Mouse (Mus musculus): ENCODE data around the gene Gpr160.
"Not testable (repeated sequence)": the region's sequence is repeated elsewhere in the genome, so short reads cannot be mapped to it uniquely, and the experiment has no call there.

Gpr160 gene

DNA sequence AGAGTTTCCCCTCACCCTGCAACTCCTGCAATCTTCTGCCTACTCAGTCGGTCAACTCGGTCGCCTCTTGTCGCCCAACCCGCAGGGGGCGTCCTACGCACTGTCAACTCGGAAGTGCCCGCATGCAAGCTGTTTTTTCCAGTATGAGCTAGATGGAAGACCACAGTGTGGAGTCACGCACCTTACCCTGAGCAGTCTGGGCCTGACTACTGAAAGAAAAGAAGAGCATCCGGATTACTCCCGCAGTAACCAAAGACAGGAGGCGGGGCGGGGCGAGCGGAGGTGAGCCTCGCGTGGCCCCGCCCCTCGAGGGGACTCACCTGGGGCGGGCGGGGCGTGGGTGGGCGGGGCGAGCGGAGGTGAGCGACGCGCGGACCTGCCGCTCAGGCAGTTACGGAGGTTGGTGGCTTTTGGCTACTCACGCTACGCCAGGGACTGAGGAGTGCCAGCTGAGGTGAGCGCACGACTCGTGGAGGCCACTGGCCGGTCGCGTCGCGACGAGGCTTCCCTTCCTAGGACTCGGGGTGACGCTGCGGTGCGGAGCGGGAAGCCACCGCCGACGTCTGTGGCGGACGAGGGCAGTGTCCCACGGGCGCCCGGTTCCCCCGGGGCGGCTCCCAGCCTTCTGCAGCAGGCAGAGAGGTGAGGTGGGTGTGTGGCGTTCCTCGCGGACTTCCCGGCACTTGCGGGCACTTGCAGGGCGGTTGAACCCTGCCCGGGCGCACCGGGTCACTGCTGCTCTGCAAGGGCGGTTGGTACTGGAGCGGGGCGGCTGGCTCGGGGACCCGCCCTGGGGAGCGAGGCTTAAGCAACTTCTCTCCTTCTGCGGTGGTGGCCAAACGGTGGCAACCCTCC is at the start of gene Gpr160:
Gene Gpr160, plus strand, starts transcription at position 347 of the 855 bp plus-strand sequence.
- ATAC-seq (ENCODE audit: insufficient number of reproducible peaks, low FRiP score, low TSS enrichment), result peak; percentile 76

DNA sequence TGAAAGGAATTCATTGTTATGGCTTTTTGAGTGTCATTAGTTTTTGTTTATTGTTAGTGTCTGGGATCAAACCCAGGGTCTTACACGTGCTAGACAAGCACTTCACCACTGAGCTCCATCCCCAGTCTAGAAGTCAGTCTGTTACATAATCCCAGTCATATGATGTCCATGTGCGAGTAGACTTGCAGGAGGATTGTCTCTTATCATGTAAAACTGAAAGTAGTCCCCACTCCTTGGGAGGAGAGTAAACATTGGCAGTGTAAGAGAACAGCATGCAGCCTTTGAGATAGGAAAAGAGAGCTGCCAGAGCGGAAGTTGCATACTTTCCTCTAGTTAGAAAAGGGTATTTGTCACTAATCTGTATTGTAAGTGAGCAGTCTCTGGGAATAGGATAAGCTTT is 42.9 kb upstream of the Gpr160 start:
- no peak for ATAC-seq (ENCODE audit: insufficient number of reproducible peaks, low FRiP score, low TSS enrichment)

DNA sequence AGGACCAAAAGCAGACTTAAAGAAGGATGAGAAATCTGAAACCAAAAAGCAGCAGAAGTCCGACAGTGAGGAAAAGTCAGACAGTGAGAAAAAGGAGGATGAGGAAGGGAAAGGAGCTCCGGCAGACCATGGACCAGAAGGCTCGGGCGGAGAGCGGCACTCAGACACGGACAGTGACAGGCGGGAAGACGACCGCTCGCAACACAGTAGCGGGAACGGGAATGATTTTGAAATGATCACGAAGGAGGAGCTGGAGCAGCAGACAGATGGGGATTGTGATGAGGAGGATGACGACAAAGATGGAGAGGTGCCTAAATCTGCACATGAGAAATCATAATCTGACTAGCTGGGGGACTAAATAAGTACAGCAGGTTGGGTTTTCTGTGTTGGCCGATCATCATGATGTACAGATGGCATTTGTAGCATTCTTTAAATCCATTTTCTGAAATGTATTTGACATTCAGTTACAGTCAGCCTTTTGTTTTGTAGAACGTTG is 37.1 kb upstream of the Gpr160 start:
- ATAC-seq (ENCODE audit: insufficient number of reproducible peaks, low FRiP score, low TSS enrichment), result no peak

DNA sequence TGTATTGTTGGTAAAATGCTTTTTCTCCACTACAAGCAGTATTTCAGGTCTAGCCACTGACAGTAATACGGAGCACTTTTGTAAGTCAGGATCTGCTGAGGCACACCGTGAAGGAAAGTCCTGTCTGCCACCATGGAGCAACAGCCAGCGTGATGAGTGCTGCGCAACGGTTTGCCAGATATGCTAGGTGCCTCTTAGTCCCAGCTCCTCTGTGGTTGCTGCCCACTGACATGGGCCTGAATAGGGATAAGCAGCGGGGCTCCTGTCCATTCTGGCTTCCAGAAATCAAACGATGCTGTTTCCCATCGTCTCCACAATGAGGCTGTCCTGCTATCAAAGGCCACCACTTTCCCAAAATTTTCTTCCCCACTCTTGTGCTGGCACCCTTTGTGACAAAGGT is 33.6 kb upstream of the Gpr160 start:
- ATAC-seq (ENCODE audit: insufficient number of reproducible peaks, low FRiP score, low TSS enrichment), result no peak

DNA sequence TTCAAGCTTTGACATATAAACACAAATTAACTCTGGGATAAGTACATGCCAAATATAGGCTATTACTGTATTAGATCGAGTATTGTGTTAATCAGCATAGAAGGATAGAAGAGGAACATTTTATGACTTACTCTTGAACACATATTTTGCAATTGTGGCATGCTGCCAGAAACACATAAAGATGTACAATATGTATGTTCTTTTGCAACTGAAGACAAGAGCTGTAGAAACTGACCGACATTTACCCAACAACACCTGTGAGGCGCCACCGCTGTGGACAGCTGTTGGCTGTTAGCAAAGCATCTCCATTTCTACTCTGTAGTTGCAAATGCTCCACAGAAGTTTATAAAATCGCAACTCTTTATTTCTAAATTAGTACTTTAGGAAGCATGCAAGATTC is 29.7 kb upstream of the Gpr160 start:
- ATAC-seq (ENCODE audit: insufficient number of reproducible peaks, low FRiP score, low TSS enrichment), result no peak

DNA sequence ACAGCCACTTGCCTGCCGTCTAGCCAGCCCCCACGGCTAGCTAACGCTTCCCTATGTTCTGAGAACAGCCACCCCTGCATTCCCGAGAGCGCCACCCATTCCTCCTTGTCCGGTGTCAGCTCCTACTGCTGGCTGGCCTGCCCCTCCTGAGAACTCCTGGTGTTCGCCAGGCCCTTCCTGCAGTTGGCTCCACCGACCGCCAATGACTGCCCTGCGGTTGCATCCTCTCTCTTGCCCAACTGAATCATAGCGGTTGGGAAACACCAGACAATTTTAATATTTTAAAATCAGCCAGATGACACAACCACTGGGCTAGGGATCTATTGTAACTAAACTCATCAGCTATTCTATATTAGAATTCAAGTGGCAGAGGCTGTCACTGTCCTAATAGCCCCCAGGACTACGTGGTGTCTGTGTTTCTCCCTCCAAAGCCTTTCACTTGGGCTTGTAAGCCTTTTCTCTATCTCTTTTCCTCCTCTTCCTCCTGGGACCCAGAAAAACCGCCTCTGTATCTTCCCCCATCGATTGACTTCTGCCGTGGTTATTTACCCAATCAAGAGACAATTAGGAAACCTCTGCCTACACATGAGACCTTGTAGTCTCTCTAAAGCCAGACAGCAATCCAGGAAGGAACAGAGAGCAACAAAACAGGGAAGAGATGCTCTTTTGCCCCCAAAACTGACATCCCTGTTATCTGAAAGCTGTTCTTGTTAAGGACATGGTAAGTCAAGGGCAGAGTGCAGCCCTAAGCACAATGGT is 23.7 kb upstream of the Gpr160 start:
- no peak for ATAC-seq (ENCODE audit: insufficient number of reproducible peaks, low FRiP score, low TSS enrichment)

DNA sequence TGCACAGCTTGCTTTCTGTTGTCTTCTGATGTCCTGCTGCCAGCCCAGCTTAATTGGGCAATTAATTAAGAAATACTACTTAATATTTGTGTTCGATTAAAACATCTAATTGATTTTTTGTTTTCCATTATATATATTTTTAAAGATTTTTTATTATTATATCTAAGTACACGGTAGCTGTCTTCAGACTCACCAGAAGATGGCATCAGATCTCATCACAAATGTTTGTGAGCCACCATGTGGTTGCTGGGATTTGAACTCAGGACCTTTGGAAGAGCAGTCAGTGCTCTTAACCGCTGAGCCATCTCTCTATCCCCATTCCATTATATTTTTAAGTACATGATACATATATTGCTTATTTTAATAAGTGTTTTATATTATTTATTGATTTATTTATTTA is 22.5 kb upstream of the Gpr160 start:
- ATAC-seq (ENCODE audit: insufficient number of reproducible peaks, low FRiP score, low TSS enrichment), result no peak

DNA sequence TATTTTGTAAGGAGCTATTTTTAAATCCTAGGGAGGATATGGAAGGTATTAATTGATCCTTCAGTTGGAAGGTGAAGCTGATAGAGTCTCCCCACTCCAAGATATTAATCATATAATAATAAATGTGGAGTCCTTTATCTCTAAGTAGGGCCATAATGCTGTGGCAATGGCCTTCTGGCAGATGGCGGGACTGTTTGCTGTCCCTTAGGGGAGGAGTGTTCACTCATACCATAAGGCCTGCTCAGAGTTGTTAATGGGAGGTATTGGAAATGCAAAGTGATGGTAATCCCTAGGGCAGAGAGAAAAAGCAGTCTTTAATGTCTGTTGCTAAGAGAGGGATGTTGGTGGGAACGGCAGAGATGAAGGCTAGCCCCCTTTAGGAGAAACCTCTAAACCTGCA is 10.0 kb upstream of the Gpr160 start:
- no peak for ATAC-seq (ENCODE audit: insufficient number of reproducible peaks, low FRiP score, low TSS enrichment)

DNA sequence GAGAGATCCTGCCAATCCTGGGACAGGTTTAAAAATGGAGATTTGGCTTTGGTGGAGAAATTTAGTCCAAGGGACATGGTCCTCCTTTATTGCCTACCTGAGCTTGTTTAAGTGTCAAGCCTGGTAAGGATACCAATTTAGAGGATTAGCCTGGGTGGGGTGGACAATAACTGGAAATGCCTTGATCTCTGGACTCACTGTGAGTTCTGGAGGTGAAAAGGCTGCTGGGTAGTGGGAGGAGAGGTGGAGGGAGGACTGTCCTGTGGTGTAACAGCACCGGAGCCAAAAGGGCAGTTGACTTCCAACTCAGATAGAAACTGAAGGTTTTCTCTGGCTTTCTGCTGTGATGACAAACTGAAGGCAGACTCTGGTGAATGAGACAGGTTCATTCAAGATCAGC is 8.3 kb upstream of the Gpr160 start:
- ATAC-seq (ENCODE audit: insufficient number of reproducible peaks, low FRiP score, low TSS enrichment), result no peak

DNA sequence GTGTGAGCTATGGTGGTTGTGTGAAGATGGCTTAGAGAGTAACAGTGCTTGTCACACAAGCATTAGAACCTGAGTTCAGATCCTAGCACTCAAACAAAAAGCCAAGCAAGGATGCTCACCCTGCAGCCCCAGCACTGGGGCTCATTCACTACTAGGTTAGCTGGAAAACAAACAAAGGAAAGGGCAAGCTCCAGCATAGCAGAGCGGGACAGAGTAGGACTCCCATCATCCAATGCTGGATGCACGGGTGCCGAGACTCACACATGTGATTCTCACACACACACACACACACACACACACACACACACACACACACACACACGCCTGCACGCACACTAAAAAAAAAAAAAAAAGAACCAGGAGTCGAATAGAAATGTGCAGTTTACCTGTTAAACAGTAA is 4.3 kb upstream of the Gpr160 start:
- ATAC-seq (ENCODE audit: insufficient number of reproducible peaks, low FRiP score, low TSS enrichment), result no peak

DNA sequence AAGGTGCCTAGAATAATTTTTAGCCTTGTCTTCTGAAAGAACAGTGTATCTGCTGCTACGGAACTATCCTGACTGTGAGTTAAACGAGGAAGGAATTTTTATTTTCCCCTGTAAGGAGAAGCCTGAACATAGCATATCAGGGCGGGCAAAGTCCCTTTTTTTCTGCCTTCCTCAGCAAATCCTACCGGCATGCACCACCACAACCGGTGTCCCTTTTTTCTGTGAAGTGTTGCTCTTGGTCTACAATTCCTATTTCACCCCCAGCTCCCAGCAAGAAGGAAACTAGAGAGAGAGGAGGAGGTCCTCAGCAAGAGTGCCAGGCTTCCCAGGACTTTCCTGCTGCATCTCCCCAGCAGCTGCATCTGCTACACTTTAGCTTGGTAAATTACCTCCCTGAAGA is 2.2 kb upstream of the Gpr160 start:
- no peak for ATAC-seq (ENCODE audit: insufficient number of reproducible peaks, low FRiP score, low TSS enrichment)

DNA sequence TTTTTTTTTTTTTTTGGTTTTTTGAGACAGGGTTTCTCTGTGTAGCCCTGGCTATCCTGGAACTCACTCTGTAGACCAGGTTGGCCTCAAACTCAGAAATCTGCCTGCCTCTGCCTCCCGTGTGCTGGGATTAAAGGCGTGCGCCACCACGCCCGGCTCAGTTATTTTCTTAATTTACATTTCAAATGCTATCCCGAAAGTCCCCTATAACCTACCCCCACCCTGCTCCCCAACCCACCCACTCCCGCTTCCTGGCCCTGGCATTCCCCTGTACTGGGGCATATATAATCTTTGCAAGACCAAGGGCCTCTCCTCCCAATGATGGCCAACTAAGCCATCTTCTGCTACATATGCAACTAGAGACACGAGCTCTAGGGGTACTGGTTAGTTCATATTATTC is 3.8 kb downstream of the Gpr160 start:
- not testable (repeated sequence) for ATAC-seq (ENCODE audit: insufficient number of reproducible peaks, low FRiP score, low TSS enrichment)

DNA sequence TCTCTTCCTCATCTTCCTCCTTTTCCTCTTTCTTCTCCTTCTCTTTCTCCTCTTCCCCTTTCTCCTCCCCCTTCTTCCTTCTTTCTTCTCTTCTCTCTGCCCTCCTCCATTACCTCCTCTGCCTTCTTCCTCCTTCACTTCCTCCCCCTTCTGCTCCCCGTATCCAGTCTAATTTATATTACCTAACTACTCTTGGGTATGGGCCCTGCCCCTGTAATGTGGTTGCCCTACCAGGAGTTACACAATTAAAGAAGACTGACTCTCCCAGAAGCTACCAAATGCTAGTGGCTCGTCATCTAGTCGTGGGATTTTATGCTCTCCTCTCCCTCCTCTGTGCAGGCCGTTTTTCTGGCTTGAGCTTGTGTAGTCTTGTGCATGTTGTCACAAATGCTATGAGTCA is 5.0 kb downstream of the Gpr160 start:
- no peak for ATAC-seq (ENCODE audit: insufficient number of reproducible peaks, low FRiP score, low TSS enrichment)

DNA sequence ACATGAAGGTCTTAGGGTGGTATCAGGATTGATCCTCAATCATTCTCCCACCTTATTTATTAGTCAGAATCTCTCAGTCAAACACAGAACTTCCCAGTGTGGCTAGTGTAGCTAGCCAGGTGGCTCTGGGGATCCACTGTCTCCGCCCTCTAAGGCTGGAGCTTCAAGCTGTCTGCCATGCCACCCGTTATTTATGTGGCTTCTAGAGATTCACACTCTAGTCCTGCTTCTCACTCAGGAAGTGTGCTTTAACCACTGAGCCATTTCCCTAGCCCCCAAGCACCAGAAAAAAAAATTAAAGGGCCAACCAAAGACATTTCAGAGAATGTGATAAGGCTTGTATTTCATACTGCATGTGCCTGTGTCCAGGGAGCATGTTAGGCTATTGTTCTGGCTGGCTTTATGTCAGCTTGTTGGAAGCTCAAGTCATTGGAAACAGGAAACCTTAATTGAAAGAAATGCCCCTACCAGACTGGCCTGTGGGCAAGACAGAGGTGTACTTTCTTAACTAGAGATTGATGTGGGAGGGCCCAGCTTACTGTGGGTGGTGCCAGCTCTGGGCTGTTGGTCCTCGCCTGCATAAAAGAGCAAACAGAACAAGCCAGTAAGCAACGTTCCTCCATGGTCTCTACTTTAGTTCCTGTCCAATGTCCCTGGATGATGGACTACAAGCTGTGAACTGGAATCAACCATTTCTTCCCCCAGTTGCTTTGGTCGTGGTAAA is 8.1 kb downstream of the Gpr160 start:
- no peak for ATAC-seq (ENCODE audit: insufficient number of reproducible peaks, low FRiP score, low TSS enrichment)

DNA sequence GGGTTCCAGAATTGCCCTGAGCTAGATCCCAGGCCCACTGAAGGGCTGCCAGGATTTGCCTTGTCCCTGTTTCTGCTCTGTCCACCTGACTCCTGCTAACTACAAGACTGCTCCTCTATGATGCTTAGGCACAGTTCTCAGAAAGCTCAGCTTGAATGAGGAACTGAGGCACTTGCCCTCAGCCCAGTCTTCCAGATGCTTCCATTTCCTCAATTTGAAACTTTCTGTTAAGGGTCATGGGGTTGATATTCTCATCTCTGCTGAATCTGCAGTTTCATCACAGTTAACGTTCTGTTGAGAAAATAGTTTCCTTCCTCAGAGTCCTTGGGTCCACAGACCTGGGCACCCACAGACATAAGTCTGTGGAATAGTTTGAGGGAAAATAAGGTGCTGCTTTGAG is 8.9 kb downstream of the Gpr160 start:
- ATAC-seq (ENCODE audit: insufficient number of reproducible peaks, low FRiP score, low TSS enrichment), result no peak

DNA sequence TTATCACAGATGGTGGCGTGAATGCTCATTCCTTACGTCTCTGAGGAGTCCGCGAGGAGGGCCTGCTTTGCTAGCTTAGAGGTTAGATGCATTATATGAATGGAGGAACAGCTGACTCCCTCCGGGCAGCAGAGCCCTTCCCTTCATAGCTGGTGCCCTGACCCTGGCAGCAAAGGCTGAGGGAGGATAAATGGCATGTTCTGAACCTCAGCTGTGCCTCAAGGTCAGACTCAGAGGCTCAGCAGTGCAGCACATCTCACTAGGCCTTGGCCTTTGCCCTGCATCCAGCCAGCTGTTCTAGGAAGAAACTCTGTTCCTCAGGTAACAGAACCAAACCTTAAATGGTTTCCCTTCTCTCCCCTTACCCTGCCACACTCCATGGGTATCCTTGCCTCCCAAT is 12.4 kb downstream of the Gpr160 start:
- no peak for ATAC-seq (ENCODE audit: insufficient number of reproducible peaks, low FRiP score, low TSS enrichment)

DNA sequence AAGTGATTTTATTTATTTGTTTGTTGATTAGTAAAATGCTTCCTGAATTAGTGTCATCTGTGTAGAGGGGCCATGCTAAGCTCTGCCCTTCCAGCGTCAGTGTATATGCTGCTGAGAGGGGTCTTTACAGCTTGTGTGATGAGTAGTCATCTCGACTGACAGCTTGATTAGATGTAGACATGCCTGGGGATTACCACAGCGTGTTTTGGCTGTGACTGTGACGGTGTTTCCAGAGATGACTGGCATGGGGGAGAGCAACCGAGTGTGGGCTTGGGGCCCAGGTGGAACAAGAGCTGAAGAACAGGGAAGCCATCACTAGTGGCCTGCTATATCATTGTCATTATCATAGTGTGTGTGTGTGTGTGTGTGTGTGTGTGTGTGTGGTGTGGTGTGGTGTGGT is 12.9 kb downstream of the Gpr160 start:
- ATAC-seq (ENCODE audit: insufficient number of reproducible peaks, low FRiP score, low TSS enrichment), result no peak

DNA sequence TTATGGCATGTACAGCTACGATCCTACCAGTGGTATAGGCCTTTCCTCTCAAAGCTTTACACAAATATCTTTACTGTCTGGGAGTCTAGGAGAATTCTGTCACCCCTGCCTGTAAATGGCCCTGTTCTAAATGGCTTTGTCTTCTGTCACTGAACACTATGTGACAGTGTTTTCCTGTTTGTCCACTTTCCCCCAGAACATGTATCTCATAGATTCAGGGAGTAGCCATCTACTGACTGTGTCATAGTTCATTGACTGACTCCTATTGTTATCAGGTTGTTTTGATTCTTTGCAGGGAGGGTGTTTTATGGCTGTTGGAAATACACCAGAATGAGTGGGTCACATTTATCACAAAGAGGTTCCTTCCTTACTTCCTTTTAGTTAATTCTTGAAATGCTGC is 14.2 kb downstream of the Gpr160 start:
- no peak for ATAC-seq (ENCODE audit: insufficient number of reproducible peaks, low FRiP score, low TSS enrichment)

DNA sequence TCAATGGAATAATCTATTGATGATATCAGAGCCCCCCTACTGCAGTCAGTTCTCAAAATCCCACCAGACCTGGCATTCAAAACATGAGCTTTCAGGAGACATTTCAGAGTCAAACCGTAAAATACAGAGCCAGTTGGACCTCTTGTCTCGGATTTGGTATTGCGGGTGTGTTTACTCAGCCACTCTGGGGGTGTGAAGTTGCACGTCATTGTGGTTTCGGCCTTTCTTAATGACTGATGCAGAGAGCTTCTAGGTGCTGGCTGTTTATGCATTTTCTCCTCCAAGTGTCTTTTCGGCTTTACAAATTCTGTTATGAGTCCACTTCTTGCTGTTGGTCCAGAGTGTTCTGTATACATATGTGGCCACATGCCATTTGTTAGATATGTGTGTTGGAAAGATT is 21.0 kb downstream of the Gpr160 start:
- ATAC-seq (ENCODE audit: insufficient number of reproducible peaks, low FRiP score, low TSS enrichment), result no peak

DNA sequence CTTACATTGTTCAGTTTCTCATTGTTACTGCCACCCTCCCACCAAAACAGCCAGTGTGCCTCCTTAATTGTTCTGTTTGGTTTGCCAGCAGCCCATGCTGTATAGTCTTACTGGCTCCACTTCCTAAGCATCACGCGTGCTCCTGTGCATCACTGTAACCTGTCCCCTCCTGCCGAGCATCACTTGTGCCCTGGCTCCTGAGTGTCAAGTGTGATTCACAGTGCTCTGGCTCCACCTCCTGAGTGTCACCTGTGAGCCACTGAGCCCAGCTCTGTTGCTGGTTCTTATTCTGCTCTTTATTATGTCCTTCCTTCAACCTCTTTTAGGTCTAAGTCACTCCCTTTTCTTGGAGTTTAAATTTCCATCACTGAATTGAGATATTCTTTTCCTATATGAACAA is 31.7 kb downstream of the Gpr160 start:
- no peak for ATAC-seq (ENCODE audit: insufficient number of reproducible peaks, low FRiP score, low TSS enrichment)

DNA sequence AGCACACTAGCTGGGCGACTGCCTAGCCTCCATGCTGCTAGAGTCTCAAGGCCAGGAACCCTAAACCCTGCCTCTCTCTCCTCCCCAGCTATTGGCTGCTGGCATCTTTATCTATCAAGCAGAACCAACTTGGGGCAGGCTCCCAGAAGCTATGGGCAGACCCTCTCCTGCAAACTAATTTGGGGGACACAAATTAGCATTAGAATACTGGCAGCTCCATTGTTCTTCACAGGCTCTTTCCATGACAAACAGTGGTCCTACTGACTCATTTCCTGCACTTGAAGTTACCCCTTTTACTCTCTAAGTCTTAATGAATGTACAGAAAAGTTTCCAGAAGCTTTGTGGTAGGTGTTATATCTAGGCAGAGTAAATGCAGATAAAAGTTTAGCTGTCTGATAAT is 33.3 kb downstream of the Gpr160 start:
- no peak for ATAC-seq (ENCODE audit: insufficient number of reproducible peaks, low FRiP score, low TSS enrichment)

Data from cerebellum, adult (tissue).